ENCODE assay signal across 23 mouse cellular contexts in the genomic region with DNA sequence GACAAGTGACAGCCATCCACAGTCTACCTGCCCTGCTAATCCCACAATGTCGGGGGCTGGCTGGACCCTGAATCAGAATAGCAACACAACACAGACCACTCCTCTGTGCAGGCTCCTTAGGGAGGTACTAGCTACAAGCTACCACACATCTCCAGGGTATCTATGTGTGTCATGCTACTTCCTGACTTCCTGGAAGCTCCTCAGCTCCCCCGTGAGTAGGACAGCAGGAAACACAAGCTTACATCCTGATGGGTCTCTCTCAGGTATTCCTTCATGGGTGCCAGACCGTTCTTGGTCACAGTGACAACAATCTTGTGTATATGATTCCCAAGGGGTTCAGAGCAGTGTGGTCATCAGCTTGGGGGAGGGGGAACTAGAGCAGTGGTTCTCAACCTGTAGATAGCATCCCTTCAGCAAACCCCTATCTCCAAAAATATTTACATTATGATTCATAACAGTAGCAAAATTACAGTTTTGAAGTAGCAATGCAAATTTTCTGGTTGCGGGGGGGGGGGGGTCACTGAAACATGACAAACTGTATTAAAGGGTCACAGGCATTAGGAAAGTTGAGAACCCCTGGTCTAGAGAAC.
DNase-seq lines count a peak whose midpoint lies in the region; ATAC-seq and TF ChIP-seq lines count a peak whose summit lies in the region.
"Had no signal": no experiment of that assay in that cellular context is flagged by ENCODE, and none has a peak within 500 bp of the region (broad histone marks: within the 10 kb centered on the region; RNA-seq: fewer than 3 reads in every experiment).

No protein-coding gene starts in this region.

- ATAC-seq in frontal cortex, adult (ENCODE audit: low TSS enrichment), result peak; percentile 36
- ATAC-seq in megakaryocyte-erythroid progenitor cell, adult 5-6 weeks (replicated peaks; ENCODE audit: low FRiP score, low TSS enrichment, poor library complexity, severe bottlenecking), result no peak
- no peak for ATAC-seq in megakaryocyte progenitor cell, adult 5-6 weeks (replicated peaks; ENCODE audit: poor library complexity)
- ATAC-seq: intestine, embryonic 16.5 days had no signal

- no peak overlapping the region for H3K4me3 ChIP-seq in cortical plate, adult 2 months (ENCODE audit: insufficient read depth, low read length)
- H3K4me3 ChIP-seq: embryonic facial prominence, embryonic 12.5 days; erythroblast, embryonic 14.5 days; forebrain, embryonic 12.5 days; gastrocnemius, adult 2 months; heart, embryonic 10.5 days; hindbrain, embryonic 15.5 days; kidney, embryonic 15.5 days; left cerebral cortex, adult 2 months; liver, embryonic 15.5 days; neural tube, embryonic 15.5 days had no signal

- no peak for TF ChIP-seq POLR2A in cortical plate, adult 2 months (IDR thresholded peaks at IDR 0.05; ENCODE audit: extremely low read depth, insufficient read depth, low read length)

- TF ChIP-seq CTCF in cortical plate, adult 2 months (IDR thresholded peaks at IDR 0.05; ENCODE audit: extremely low read depth, insufficient read depth, low read length), result 0 out of 2 replicates have a peak, but pooled peaks have one; percentile 14

- H3K27ac ChIP-seq in cortical plate, adult 2 months (ENCODE audit: insufficient read depth, low read length), result no peak overlapping the region
- H3K27ac ChIP-seq: embryonic facial prominence, embryonic 12.5 days; forebrain, embryonic 12.5 days; gastrocnemius, adult 2 months; heart, embryonic 10.5 days; hindbrain, embryonic 15.5 days; kidney, embryonic 15.5 days; left cerebral cortex, adult 2 months; liver, embryonic 15.5 days; macrophage; neural tube, embryonic 15.5 days had no signal

- no peak for DNase-seq in frontal cortex, postnatal 14 days (ENCODE audit: low spot score in 2 of 2)
- DNase-seq in CD4-positive helper T cell, adult 2 months (ENCODE audit: low read depth, low spot score), result peak; percentile 59
- peak; percentile 42 for DNase-seq in thymus, postnatal 0 days (ENCODE audit: low spot score)
- no peak for DNase-seq in adrenal gland, adult 2 months
- DNase-seq: cerebellum, adult 18-20 months; cerebellum, postnatal 14 days; gastrocnemius, adult 2 months; kidney, postnatal 36 days had no signal

- peaks cover 4% of the 10 kb centered on the region; the same call in 1 of the 2 replicates for H3K4me1 ChIP-seq in cortical plate, adult 2 months (ENCODE audit: control insufficient read depth, insufficient read depth, low read length)
- H3K4me1 ChIP-seq: embryonic facial prominence, embryonic 12.5 days; forebrain, embryonic 12.5 days; heart, embryonic 10.5 days; hindbrain, embryonic 15.5 days; kidney, embryonic 15.5 days; liver, embryonic 15.5 days; neural tube, embryonic 15.5 days had no signal

Comparison
In these comparisons a context has a peak if more than half of its experiments do, and no peak if none do; other contexts are left out.
1. DNase-seq: peak in CD4-positive helper T cell, adult 2 months (single experiment) and thymus, postnatal 0 days (single experiment); none in frontal cortex, postnatal 14 days (0 of 2) and adrenal gland, adult 2 months (single experiment).